Mouse (Mus musculus) limb, embryonic 12.5 days (tissue): ENCODE measurements around the gene Cdca7. TPM values are rescaled to one million over a fixed set of nuclear protein-coding genes. Genes with fewer than 3 reads are reported as not detected.

Experiments
- ATAC-seq: fragments of 200-750 bp; cut with Nextera tagmentation; 2 replicates; pipeline ENCODE4 v1.8.0; 2017; ENCODE audit warnings: low read depth, moderate TSS enrichment; ENCODE audit not compliant: insufficient number of reproducible peaks, insufficient read depth, low FRiP score, low TSS enrichment
- H3K27ac ChIP-seq: fragments of 300-500 bp; sonication (generic); 2 replicates; pipeline ENCODE4 v1.5.1; 2016; ENCODE audit warnings: mild to moderate bottlenecking, moderate library complexity
- H3K27me3 ChIP-seq: fragments of 300-500 bp; sonication (generic); 2 replicates; pipeline ENCODE4 v1.6.1; 2016; ENCODE audit warnings: mild to moderate bottlenecking, moderate library complexity
- H3K36me3 ChIP-seq: fragments of 300-500 bp; sonication (generic); 2 replicates; pipeline ENCODE4 v1.6.1; 2016; ENCODE audit warnings: mild to moderate bottlenecking, moderate library complexity
- H3K4me1 ChIP-seq: fragments of 300-500 bp; sonication (generic); replicated peaks from 2 replicates; pipeline ENCODE4 v1.6.1; 2016
- H3K4me2 ChIP-seq: fragments of 300-500 bp; sonication (generic); 2 replicates; pipeline ENCODE4 v1.6.1; 2016; ENCODE audit warnings: mild to moderate bottlenecking, moderate library complexity
- H3K4me3 ChIP-seq: fragments of 300-500 bp; sonication (generic); replicated peaks from 2 replicates; pipeline ENCODE4 v1.5.1; 2016; ENCODE audit warnings: mild to moderate bottlenecking
- H3K9ac ChIP-seq: fragments of 300-500 bp; sonication (generic); replicated peaks from 2 replicates; pipeline ENCODE4 v1.6.1; 2016; ENCODE audit warnings: mild to moderate bottlenecking, moderate library complexity
- H3K9me3 ChIP-seq: fragments of 300-500 bp; sonication (generic); 2 replicates; pipeline ENCODE4 v1.6.1; 2016; ENCODE audit warnings: mild to moderate bottlenecking, moderate library complexity
- WGBS: fragments of 180-500 bp; shearing (Covaris S2); methylation state at CpG from one replicate; pipeline ENCODE4 v1.1.7; 2016; 5-methylcytosine and 5-hydroxymethylcytosine counted together
- polyA plus RNA-seq: library from polyadenylated mRNA; unstranded; fragments of >200 nt; fragmentation: Nextera tagmentation; extraction: Ambion mirVana; gene quantifications from 2 replicates; pipeline ENCODE4 v1.2.1, GENCODE M21; 2016

Cdca7 gene
- polyA plus RNA-seq, 1 experiment from 2014 or later, result 246 TPM

DNA sequence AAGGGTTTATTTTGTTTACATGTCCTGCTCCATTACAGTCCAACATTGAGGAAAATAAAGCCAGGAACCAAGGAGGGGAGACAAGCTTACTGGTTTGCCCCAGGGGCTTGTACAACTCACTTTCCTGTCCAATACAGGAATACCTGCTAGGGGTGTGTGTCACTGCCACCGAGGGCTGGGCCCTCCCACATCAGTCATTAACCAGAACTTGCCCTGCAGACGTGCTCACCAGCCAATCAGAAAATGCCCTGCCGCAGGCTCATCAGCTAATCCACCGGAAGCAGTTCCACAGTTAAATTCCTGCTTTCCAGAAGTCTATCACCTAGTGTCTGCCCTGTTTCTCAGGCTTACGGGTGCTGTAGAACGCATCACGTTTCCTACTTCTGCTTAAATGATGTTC lies 15.7 kb downstream of the Cdca7 start:
- H3K4me3 ChIP-seq, result no peak overlapping the region
- H3K9ac ChIP-seq, result no peak overlapping the region
- ATAC-seq, result no peak
- no peak overlapping the region for H3K4me2 ChIP-seq
- H3K9me3 ChIP-seq, result no peaks in the 10 kb centered on the region; the same call in 1 of the 2 replicates
- peaks cover 11% of the 10 kb centered on the region for H3K36me3 ChIP-seq
- no peak overlapping the region for H3K27ac ChIP-seq
- H3K27me3 ChIP-seq, result no peaks in the 10 kb centered on the region
- H3K4me1 ChIP-seq, result peaks cover 6% of the 10 kb centered on the region; the same call in 1 of the 2 replicates
- WGBS, result 35% methylated on average over 7 of the region's 7 CpGs

DNA sequence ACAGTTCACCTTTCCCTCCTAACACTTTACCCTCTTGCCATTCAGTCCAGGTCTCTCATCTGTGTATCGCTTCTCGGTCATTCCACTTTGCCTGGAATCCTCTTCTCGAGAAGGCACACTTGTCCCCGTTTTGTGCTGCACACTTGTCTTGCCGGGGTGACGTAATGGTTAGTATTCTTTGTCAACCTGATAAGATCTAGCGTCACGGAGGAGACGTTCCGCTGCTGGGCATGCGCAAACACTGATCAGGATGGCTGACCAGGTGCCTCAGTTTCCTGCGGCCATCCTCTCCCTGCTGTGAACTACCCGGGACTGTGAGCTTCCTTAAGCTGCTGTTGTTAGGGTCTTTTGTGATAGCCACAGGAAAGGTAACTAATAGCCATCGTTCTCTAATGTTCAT lies 17.1 kb downstream of the Cdca7 start:
- Histone ChIP-seq H3K4me2 (no peak overlapping the region), H3K4me3 (no peak overlapping the region), H3K27ac (no peak overlapping the region), H3K4me1 (peaks cover 6% of the 10 kb centered on the region; the same call in 1 of the 2 replicates), H3K27me3 (no peaks in the 10 kb centered on the region), H3K36me3 (no peaks in the 10 kb centered on the region), H3K9me3 (no peaks in the 10 kb centered on the region; the same call in 1 of the 2 replicates), H3K9ac (no peak overlapping the region; the same call in 1 of the 2 replicates)
- ATAC-seq, result no peak
- 63% methylated on average over 14 of the region's 14 CpGs for WGBS

DNA sequence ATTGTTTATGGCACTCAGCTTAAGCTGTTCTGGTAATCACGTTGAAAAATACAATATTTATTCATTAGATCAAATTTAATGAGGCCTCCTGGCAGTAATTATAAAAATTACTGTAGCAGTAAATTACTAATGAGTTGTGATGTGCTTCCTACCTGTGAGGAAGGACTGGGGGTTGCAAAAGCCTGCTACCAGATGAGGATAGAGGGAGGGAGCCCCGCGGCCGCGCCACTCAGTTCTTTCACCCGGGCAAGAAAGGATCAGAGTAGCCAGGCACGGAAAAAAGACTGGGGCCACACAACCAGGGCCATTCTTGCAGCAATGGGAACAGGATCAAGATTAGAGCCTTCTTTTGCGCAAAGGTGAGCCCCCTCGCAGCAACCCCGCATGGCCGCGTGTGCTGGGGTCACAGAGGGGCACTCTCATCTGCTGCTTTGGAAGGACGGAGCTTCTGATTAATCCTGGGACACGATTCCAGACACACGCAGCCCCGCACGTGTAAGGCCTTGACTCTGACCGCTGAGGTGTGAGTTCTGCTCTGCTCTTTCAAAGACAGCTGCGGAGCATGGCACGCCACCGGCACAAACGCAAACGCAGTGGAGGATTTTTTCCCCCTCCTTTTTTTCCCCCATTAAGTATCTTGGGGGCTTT lies 23.2 kb downstream of the Cdca7 start:
- H3K27ac ChIP-seq, result no peak overlapping the region
- no peaks in the 10 kb centered on the region for H3K27me3 ChIP-seq
- peak overlapping the region; percentile 62 for H3K4me2 ChIP-seq
- H3K9ac ChIP-seq, result peak overlapping the region; percentile 51; the same call in 1 of the 2 replicates
- H3K4me1 ChIP-seq, result peaks cover 10% of the 10 kb centered on the region
- no peak for ATAC-seq
- H3K9me3 ChIP-seq, result no peaks in the 10 kb centered on the region
- WGBS, result 1% methylated on average over 23 of the region's 23 CpGs
- H3K4me3 ChIP-seq, result peak overlapping the region; percentile 30
- no peaks in the 10 kb centered on the region for H3K36me3 ChIP-seq

DNA sequence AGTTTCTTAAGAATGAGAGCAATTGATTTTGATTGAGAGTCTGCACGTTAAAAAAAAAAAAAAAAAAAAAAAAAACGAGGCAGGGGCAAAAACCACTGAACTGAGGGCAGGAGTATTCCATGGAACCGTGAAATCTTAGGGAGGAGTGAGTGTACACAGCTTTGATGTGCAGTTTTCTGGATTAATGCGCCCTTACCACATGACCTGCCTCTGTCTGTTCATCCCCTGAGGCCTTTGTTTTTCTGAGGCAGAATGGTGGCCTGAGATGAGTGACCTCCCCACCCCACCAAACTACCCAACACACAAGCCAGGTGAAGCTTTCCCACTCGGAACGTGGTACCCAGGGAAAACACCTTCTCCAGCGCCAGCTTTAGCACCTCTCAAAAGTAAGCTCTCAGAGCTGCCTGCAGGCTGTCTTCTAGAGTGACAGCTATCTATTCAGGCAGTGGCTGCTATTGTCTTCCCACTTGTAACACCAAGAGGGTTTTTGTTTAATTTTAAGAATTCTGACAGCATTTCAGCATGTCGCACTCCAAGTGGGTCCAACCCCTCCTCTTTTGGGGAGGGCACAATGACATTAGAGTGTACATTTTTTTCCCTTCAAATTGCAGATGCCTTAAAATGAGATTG lies 23.9 kb downstream of the Cdca7 start:
- no peaks in the 10 kb centered on the region for H3K9me3 ChIP-seq
- ATAC-seq, result no peak
- H3K27ac ChIP-seq, result no peak overlapping the region
- H3K27me3 ChIP-seq, result no peaks in the 10 kb centered on the region
- H3K4me1 ChIP-seq, result peaks cover 10% of the 10 kb centered on the region
- H3K4me3 ChIP-seq, result peak overlapping the region; percentile 30; the same call in 1 of the 2 replicates
- H3K36me3 ChIP-seq, result no peaks in the 10 kb centered on the region
- peak overlapping the region; percentile 62 for H3K4me2 ChIP-seq
- 26% methylated on average over 8 of the region's 8 CpGs for WGBS
- no peak overlapping the region for H3K9ac ChIP-seq

DNA sequence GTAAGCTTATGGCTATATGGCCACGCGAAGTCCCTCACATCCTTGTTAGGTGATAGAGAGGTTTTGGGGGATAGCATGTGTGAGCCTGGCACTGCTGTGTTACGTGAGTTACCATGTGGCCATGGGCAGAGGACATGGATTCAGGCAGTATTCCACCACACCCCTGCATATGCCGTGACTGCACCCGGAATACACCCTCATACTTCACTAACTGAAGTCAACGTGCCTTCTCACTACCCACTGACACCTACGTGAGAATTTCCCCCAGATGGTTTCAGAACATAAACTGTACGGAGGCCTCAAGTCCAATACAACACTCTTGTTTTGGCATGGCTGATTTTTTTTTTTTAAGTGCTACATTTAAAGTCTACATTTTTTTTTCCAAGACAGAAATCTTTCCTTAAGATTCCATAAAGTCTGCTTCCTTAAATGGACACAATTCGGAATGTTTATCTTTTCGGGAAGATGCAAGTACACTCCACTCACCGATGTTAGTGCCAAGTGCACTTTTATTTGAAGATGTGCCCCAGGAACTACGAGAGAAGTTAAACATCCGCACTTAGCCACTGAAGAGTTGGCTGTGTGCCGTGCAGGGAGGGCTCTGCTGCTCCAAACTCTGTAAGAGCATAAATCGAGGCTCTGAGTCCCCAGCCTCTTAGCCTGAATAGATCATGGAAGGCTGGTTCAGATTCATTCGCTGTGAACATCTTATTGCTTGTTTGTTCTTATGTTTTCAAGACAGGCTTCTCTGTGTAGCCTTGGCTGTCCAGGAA lies 26.3 kb downstream of the Cdca7 start:
- Histone ChIP-seq H3K4me2 (no peak overlapping the region), H3K9me3 (no peaks in the 10 kb centered on the region), H3K27ac (no peak overlapping the region), H3K27me3 (no peaks in the 10 kb centered on the region), H3K4me3 (no peak overlapping the region), H3K9ac (no peak overlapping the region), H3K4me1 (peaks cover 10% of the 10 kb centered on the region), H3K36me3 (no peaks in the 10 kb centered on the region)
- WGBS, result 90% methylated on average over 16 of the region's 16 CpGs
- ATAC-seq, result no peak

DNA sequence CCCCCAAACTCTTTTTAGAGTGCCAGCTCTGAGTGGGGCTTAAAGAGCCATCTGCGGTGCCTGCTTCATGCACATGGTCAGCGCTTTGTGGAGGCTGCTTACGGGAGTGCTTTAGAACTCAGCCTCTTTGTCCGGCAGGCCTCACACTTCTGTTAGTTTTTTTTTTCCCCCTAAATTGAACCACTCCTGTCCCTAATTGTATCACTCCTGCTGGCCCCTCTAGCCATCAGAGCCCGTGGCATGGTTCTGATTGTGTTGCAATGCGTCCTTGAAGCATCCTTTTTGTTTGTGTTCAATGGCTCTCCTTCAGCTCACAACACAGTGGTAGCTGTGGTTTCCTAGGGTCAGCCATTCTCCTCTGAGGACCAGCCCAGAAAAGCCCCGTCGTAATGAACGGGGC lies 27.7 kb downstream of the Cdca7 start:
- peaks cover 10% of the 10 kb centered on the region for H3K4me1 ChIP-seq
- H3K9ac ChIP-seq, result no peak overlapping the region
- WGBS, result 62% methylated on average over 9 of the region's 9 CpGs
- H3K4me3 ChIP-seq, result no peak overlapping the region
- ATAC-seq, result no peak
- 0 out of 2 replicates have a peak overlapping the region, but pooled peaks have one; percentile 17 for H3K27ac ChIP-seq
- H3K9me3 ChIP-seq, result no peaks in the 10 kb centered on the region
- no peak overlapping the region for H3K4me2 ChIP-seq
- no peaks in the 10 kb centered on the region for H3K27me3 ChIP-seq
- no peaks in the 10 kb centered on the region for H3K36me3 ChIP-seq

DNA sequence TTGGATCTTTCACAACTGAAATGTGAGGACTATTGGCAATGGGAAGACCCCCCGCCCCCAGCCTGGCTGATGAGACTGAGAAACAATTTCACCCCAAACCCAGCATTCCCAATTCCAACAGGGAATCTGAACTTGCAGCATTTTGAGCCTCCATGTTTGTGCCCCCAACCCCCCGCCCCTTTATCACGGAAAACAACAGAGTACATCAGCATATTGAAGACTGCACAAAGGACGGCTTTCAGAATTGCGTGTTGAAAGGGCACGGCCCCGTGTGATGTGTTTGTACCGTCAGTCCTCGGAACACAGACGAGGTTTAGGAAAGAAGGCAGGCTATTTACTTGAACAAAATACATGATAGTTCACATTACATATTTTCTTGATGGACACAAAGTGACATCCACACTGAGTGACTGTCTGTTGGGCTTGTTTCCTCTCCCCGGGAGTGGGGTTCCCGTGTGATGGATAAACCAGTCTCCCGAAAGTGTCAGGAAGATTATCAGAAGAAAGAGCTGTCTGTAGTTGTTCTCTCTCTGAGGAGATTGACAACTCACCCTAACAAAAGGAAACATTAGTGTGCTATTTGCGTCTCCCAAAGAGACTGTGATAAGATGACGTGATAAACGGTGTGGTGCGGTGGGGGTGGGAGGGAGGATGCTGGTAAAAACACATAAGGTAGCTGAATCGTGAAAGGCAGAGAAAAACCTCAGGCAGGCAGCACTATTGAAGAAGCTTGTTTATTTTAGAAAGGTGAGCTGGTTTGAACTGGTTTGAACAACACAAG lies 32.1 kb downstream of the Cdca7 start:
- H3K4me3 ChIP-seq, result no peak overlapping the region
- H3K4me2 ChIP-seq, result no peak overlapping the region
- H3K9me3 ChIP-seq, result no peaks in the 10 kb centered on the region
- no peak overlapping the region for H3K27ac ChIP-seq
- H3K4me1 ChIP-seq, result no peaks in the 10 kb centered on the region
- H3K27me3 ChIP-seq, result no peaks in the 10 kb centered on the region
- H3K36me3 ChIP-seq, result no peaks in the 10 kb centered on the region
- 64% methylated on average over 18 of the region's 18 CpGs for WGBS
- no peak overlapping the region for H3K9ac ChIP-seq
- no peak for ATAC-seq

DNA sequence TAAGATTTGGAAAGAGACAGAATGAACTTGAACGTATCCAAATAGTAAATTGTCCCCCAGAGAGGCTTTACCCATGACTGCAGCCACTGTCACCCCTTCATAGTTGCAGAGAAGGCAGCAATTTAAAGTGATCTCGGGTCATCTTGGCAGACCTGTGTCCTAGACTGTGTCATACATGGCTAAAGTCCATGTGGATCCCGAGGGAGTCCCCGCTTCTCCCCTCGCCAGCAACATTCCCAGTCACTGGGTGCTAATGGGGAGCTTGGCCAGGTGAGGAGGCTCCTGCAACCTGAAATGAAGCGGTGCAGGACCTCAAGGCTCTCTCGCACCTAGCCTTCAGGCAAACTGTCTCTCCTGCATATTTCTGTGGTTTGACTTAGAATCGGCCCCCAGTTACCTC lies 32.9 kb downstream of the Cdca7 start:
- no peak for ATAC-seq
- Histone ChIP-seq H3K27me3 (no peaks in the 10 kb centered on the region), H3K27ac (no peak overlapping the region), H3K4me3 (no peak overlapping the region), H3K36me3 (no peaks in the 10 kb centered on the region), H3K9ac (no peak overlapping the region), H3K4me2 (no peak overlapping the region), H3K4me1 (no peaks in the 10 kb centered on the region), H3K9me3 (no peaks in the 10 kb centered on the region)
- WGBS, result 88% methylated on average over 8 of the region's 8 CpGs

DNA sequence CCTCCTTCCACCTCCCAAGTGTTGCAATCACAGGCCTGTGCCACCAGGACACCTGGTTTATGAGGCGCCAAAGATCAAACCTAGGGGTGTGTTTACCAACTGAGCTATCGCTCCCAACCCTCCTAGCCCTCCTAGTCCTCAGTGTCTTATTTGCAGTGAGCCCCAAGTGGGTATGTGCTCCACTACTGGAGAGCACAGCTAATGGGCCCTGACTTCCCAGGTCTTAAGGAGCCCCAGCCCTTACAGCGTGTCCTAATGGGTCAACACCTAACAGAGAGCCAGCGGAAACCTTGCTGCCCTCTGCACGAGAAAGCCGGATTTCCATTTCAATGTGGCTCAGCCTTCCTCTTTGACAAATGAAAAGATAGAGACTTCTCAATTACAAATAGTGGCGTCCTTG lies 39.6 kb downstream of the Cdca7 start:
- Histone ChIP-seq H3K36me3 (no peaks in the 10 kb centered on the region), H3K27me3 (peaks cover 14% of the 10 kb centered on the region), H3K9me3 (no peaks in the 10 kb centered on the region), H3K4me1 (peaks cover 16% of the 10 kb centered on the region), H3K9ac (no peak overlapping the region), H3K4me3 (no peak overlapping the region), H3K4me2 (peak overlapping the region; percentile 41), H3K27ac (no peak overlapping the region)
- ATAC-seq, result no peak
- 25% methylated on average over 7 of the region's 7 CpGs for WGBS

DNA sequence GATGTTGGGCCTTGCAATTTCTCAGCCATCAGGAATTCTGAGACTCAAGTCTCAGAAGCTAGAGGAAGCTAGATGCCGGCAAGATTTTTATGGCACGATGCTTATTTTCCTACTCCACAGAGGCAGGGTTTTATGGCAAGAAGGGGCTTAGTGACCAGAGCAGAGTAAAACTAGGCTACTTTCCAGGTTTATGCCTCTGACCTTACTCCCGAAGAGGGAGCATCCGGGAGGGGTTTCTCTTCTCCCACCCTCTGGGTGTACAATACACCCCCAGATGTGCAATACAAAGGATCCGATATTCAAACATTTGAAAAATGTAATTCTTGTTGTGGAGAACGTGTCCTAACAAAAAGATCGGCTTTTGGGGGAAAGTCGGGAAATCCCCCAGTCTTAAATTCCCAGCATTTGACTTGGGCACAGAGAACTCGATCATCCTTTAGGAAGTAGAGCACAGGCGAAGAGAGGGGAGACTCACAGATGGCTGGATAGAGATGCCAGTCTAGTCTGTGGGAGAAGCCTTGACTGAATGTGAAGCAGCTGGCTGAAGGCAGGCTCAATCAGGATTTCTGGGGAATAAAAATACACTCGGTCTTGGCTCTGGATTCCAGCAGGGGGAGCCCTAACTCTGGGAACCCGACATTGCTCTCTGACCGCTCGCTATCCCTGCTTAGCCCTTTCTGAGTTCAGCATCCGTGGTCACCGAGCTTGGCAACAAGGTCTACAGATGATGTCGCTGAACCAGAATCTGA lies 40.2 kb downstream of the Cdca7 start:
- no peaks in the 10 kb centered on the region for H3K9me3 ChIP-seq
- H3K36me3 ChIP-seq, result no peaks in the 10 kb centered on the region
- H3K27me3 ChIP-seq, result peaks cover 14% of the 10 kb centered on the region
- H3K9ac ChIP-seq, result 0 out of 2 replicates have a peak overlapping the region, but pooled peaks have one; percentile 1
- no peak overlapping the region for H3K27ac ChIP-seq
- H3K4me3 ChIP-seq, result no peak overlapping the region
- peaks cover 16% of the 10 kb centered on the region for H3K4me1 ChIP-seq
- WGBS, result 16% methylated on average over 17 of the region's 17 CpGs
- peak overlapping the region; percentile 41 for H3K4me2 ChIP-seq
- ATAC-seq, result peak; percentile 71; the same call in 1 of the 2 replicates
